Mouse (Mus musculus) bone marrow, adult 2 months (tissue): ENCODE data around the gene Tnfrsf14.

Experiments
- CTCF ChIP-seq: fragments of 200-500 bp; IDR thresholded peaks from 2 replicates; pipeline ENCODE4 v1.5.1; 2011; ENCODE audit warnings: low read length, control low read depth; ENCODE audit not compliant: control insufficient read depth, insufficient read depth
- POLR2A ChIP-seq: fragments of 200-500 bp; IDR thresholded peaks from 2 replicates; pipeline ENCODE4 v1.6.1; 2011; ENCODE audit warnings: low read depth, mild to moderate bottlenecking, control low read depth, low read length, borderline replicate concordance; ENCODE audit not compliant: control insufficient read depth

DNA sequence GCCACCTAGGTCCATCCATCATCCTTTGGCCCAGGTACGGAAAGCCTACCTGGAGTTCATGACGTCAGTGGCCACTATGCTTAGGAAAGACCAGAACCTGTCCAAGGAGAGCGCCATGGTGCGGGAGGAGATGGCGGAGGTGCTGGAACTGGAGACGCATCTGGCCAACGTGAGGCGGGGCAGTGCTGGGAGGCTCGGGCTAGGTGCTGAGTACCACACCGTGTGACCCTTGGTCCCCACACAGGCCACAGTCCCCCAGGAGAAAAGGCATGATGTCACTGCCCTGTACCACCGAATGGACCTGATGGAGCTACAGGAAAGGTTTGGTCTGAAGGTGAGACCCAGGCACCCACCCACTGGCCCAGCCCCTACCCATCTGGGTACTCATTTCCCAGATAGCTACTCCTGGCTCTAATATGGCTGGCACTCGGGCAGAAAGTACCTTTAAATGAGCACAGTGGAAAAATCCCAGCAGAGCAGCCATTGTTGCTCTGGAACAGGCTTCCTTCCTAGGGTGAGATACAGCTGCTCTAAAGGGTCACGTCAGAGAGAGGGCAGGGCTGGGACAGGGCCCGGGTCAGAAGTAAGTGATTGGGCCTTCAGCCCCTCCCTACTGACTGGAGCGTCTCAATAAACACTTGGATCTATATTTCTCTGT lies 40.6 kb downstream of the Tnfrsf14 start:
- TF ChIP-seq CTCF (no peak), POLR2A (no peak)
